Mouse (Mus musculus) embryonic facial prominence, embryonic 10.5 days (tissue): ENCODE data around the gene Usp33. TPM values are rescaled to one million over a fixed set of nuclear protein-coding genes. Genes with fewer than 3 reads are reported as not detected.

ENCODE experiments used
- DNase-seq: peaks from one replicate; pipeline ENCODE4 v3.0.0-alpha.2; 2017; ENCODE audit warnings: low spot score
- H3K27ac ChIP-seq: fragments of 300-500 bp; sonication (generic); replicated peaks from 2 replicates; pipeline ENCODE4 v1.5.1; 2016; ENCODE audit warnings: mild to moderate bottlenecking
- H3K27me3 ChIP-seq: fragments of 300-500 bp; sonication (generic); replicated peaks from 2 replicates; pipeline ENCODE4 v1.6.1; 2016; ENCODE audit warnings: low read depth, mild to moderate bottlenecking; ENCODE audit not compliant: poor library complexity, severe bottlenecking
- H3K36me3 ChIP-seq: fragments of 300-500 bp; sonication (generic); replicated peaks from 2 replicates; pipeline ENCODE4 v1.6.1; 2016; ENCODE audit warnings: mild to moderate bottlenecking, moderate library complexity
- H3K4me1 ChIP-seq: fragments of 300-500 bp; sonication (generic); 2 replicates; pipeline ENCODE4 v1.6.1; 2016
- H3K4me3 ChIP-seq: fragments of 300-500 bp; sonication (generic); 2 replicates; pipeline ENCODE4 v1.5.1; 2016; ENCODE audit warnings: mild to moderate bottlenecking, moderate library complexity
- H3K9me3 ChIP-seq: fragments of 300-500 bp; sonication (generic); 2 replicates; pipeline ENCODE4 v1.6.1; 2016; ENCODE audit warnings: mild to moderate bottlenecking
- WGBS: fragments of 180-500 bp; shearing (Covaris S2); methylation state at CpG from one replicate; pipeline ENCODE4 v1.1.7; 2016; 5-methylcytosine and 5-hydroxymethylcytosine counted together
- polyA plus RNA-seq: library from polyadenylated mRNA; unstranded; fragments of >200 nt; fragmentation: Nextera tagmentation; extraction: Ambion mirVana; gene quantifications from 2 replicates; pipeline ENCODE4 v1.2.1, GENCODE M21; 2016

Gene Usp33
- polyA plus RNA-seq, 1 experiment from 2014 or later: 52.9 TPM

DNA sequence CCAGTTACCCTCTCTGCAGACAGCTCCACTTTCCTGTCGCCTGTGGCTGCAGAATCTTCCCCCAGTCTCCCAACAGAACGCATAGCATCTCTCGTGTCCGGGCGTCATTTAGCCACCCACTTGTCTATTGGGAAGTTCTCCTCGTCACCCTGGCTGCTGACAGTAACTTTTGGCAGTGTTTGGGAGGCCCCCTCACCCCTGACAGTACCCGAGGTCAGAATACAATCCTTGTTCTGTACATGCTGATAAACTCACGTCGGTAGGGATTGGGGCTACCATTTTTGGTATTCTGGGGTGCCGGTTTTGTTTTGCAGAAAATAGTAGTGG, 50.7 kb downstream of the Usp33 start:
- Histone ChIP-seq H3K9me3 (no peaks in the 10 kb centered on the region), H3K36me3 (peaks cover 32% of the 10 kb centered on the region), H3K27ac (peak overlapping the region; percentile 96), H3K4me3 (peak overlapping the region; percentile 90), H3K27me3 (no peaks in the 10 kb centered on the region), H3K4me1 (peaks cover 39% of the 10 kb centered on the region)
- WGBS: 2% methylated on average over 10 of the region's 10 CpGs
- DNase-seq: no peak

GRCm38 (mm10) chr3:152397335-152397940, 51.2 kb downstream of the Usp33 start:
- WGBS: 72% methylated on average over 9 of the region's 9 CpGs
- peak overlapping the region; percentile 90 for H3K4me3 ChIP-seq
- no peak for DNase-seq
- no peaks in the 10 kb centered on the region for H3K9me3 ChIP-seq
- no peaks in the 10 kb centered on the region for H3K27me3 ChIP-seq
- peaks cover 27% of the 10 kb centered on the region for H3K36me3 ChIP-seq
- peak overlapping the region; percentile 96 for H3K27ac ChIP-seq
- peaks cover 44% of the 10 kb centered on the region for H3K4me1 ChIP-seq

DNA sequence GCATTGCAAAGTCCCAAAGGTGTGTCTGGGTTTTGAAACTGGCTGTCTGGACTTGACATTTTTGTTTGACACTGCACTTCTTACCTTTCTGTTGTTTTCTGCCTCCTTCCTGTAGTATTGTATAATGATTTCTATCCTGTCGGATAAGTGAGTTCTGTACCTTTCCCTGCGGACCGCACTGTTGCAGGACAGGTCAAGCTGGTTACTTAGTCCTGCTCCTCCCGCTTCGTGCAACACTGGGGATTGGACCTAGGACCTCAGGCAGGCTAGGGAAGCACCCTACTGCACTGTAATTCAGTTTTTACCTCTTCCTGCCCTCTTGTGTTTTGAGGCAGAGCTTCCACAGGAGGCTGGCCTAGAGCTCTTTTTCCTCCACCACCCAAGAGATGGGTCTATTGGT, 54.2 kb downstream of the Usp33 start:
- Histone ChIP-seq H3K9me3 (no peaks in the 10 kb centered on the region), H3K36me3 (peaks cover 15% of the 10 kb centered on the region), H3K4me3 (no peak overlapping the region), H3K4me1 (peaks cover 44% of the 10 kb centered on the region), H3K27ac (no peak overlapping the region), H3K27me3 (no peaks in the 10 kb centered on the region)
- WGBS: 86% methylated on average over 5 of the region's 5 CpGs
- no peak for DNase-seq

DNA sequence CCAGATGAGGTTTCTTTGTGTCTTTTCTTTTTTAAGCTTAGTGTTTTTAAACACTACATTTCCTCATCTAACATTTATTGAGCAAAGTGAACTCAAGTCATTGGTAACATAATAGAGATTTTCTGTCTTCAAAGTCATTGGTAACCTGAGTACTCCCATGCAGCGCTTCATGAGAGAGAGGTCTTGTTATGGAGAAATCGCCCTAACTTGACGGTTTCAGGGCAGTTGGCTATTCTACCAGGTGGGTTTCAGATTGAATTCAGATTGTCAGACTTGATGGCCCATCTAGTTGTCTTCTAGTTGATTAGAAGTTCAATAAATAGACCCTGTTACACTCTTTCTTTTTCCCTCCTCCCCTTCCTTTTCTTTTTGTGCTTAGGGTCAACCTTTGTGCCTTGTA, 54.6 kb downstream of the Usp33 start:
- Histone ChIP-seq H3K27ac (no peak overlapping the region), H3K36me3 (peaks cover 15% of the 10 kb centered on the region), H3K4me1 (peaks cover 44% of the 10 kb centered on the region), H3K9me3 (no peaks in the 10 kb centered on the region), H3K27me3 (no peaks in the 10 kb centered on the region), H3K4me3 (no peak overlapping the region)
- 79% methylated on average over 3 of the region's 3 CpGs for WGBS
- DNase-seq: no peak

- no peaks in the 10 kb centered on the region for H3K27me3 ChIP-seq
- no peaks in the 10 kb centered on the region for H3K9me3 ChIP-seq
- DNase-seq: no peak
- H3K27ac ChIP-seq: no peak overlapping the region
- H3K4me3 ChIP-seq: no peak overlapping the region
- H3K36me3 ChIP-seq: peaks cover 15% of the 10 kb centered on the region
- 78% methylated on average over 7 of the region's 7 CpGs for WGBS
- peaks cover 44% of the 10 kb centered on the region for H3K4me1 ChIP-seq
Measured at GRCm38 (mm10) chr3:152401964-152402670, 55.8 kb downstream of the Usp33 start.

DNA sequence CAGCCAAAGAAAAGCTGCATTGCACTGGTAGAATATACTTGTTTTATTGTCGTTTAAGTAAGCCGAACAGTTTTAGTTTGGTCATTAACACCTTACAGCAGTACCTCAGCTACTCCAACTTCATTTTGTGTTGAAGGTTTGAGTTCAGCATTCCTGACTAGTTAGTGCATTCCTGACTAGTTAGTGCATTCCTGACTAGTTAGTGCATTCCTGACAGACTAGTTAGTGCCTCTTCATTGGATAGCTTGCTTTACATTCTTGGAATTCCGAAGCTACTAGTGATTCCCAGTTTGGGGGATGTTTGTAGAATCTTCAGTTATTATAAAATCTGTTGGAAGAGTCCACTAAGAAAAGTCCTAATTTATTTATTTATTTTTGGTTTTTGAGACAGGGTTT, 56.4 kb downstream of the Usp33 start:
- Histone ChIP-seq H3K4me1 (peaks cover 39% of the 10 kb centered on the region), H3K36me3 (peaks cover 15% of the 10 kb centered on the region), H3K9me3 (no peaks in the 10 kb centered on the region), H3K27ac (no peak overlapping the region), H3K27me3 (no peaks in the 10 kb centered on the region), H3K4me3 (no peak overlapping the region)
- DNase-seq: no peak
- 91% methylated on average over 3 of the region's 3 CpGs for WGBS

DNA sequence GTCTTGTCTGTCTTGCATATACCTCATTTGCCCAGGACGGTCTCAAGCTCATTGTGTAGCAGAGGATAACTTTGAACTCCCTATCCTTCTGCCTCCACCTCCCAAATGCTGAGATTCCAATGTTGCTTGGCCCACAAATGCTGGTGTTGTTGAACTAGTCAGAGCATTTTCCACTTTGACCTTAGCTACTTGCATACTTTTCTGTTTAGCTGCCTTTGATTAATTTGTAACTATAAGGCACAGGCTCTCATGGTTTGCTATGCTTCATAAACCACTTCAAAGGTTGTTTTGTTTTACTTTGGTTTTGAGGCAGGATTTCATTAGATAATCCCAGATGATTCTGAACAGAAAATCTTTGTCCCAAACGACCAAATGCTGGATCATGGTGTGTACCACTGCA, 57.5 kb downstream of the Usp33 start:
- H3K9me3 ChIP-seq: no peaks in the 10 kb centered on the region
- H3K27me3 ChIP-seq: no peaks in the 10 kb centered on the region
- peaks cover 38% of the 10 kb centered on the region for H3K4me1 ChIP-seq
- peaks cover 9% of the 10 kb centered on the region for H3K36me3 ChIP-seq
- no peak overlapping the region for H3K4me3 ChIP-seq
- WGBS: 79% methylated on average over 2 of the region's 2 CpGs
- no peak overlapping the region for H3K27ac ChIP-seq
- DNase-seq: no peak

GRCm38 (mm10) chr3:152405420-152405819, 59.1 kb downstream of the Usp33 start:
- 93% methylated on average over 7 of the region's 7 CpGs for WGBS

GRCm38 (mm10) chr3:152405978-152406640, 59.8 kb downstream of the Usp33 start:
- Histone ChIP-seq H3K27me3 (no peaks in the 10 kb centered on the region), H3K4me1 (peaks cover 28% of the 10 kb centered on the region), H3K36me3 (peaks cover 8% of the 10 kb centered on the region), H3K9me3 (no peaks in the 10 kb centered on the region), H3K4me3 (no peak overlapping the region), H3K27ac (no peak overlapping the region)
- WGBS: 87% methylated on average over 4 of the region's 4 CpGs
- DNase-seq: no peak

More at GRCm38 (mm10) chr3:152405420-152405819, 59.1 kb downstream of the Usp33 start:
- Histone ChIP-seq H3K4me1 (peaks cover 30% of the 10 kb centered on the region), H3K9me3 (no peaks in the 10 kb centered on the region), H3K27ac (no peak overlapping the region), H3K27me3 (no peaks in the 10 kb centered on the region), H3K4me3 (no peak overlapping the region), H3K36me3 (peaks cover 8% of the 10 kb centered on the region)
- no peak for DNase-seq

GRCm38 (mm10) chr3:152410980-152411551, 64.8 kb downstream of the Usp33 start:
- H3K4me1 ChIP-seq: peaks cover 8% of the 10 kb centered on the region
- peaks cover 6% of the 10 kb centered on the region for H3K36me3 ChIP-seq
- H3K4me3 ChIP-seq: no peak overlapping the region
- H3K27me3 ChIP-seq: no peaks in the 10 kb centered on the region
- H3K9me3 ChIP-seq: no peaks in the 10 kb centered on the region
- WGBS: 84% methylated on average over 7 of the region's 7 CpGs
- DNase-seq: no peak
- no peak overlapping the region for H3K27ac ChIP-seq

DNA sequence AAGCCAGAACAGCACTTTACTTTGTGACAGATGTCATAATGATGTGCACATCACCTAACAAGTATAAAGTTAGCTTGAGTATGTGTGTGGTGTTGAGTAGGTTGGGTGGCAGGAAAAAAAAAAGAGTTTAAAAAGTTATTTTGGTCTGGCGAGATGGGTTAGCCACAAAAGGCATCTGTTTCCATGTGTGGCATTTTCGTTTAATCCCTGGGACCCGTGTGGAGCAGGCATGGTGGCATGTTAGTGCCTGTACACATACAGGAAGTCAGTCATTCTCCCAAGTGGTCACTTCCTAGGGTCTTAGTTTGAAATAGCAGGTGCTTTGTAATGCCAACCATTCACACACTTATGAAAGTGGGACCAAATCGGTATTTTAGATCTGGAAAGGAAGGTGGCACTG, 66.1 kb downstream of the Usp33 start:
- no peaks in the 10 kb centered on the region for H3K9me3 ChIP-seq
- H3K27me3 ChIP-seq: no peaks in the 10 kb centered on the region
- 84% methylated on average over 4 of the region's 4 CpGs for WGBS
- peaks cover 8% of the 10 kb centered on the region for H3K4me1 ChIP-seq
- peaks cover 6% of the 10 kb centered on the region for H3K36me3 ChIP-seq
- no peak overlapping the region for H3K27ac ChIP-seq
- DNase-seq: no peak
- no peak overlapping the region for H3K4me3 ChIP-seq

- Histone ChIP-seq H3K27me3 (no peaks in the 10 kb centered on the region), H3K36me3 (peaks cover 65% of the 10 kb centered on the region), H3K4me1 (no peaks in the 10 kb centered on the region), H3K4me3 (no peak overlapping the region), H3K27ac (no peak overlapping the region), H3K9me3 (no peaks in the 10 kb centered on the region)
- no peak for DNase-seq
- 94% methylated on average over 8 of the region's 8 CpGs for WGBS
Measured at GRCm38 (mm10) chr3:152428925-152429324, 82.6 kb downstream of the Usp33 start.

DNA sequence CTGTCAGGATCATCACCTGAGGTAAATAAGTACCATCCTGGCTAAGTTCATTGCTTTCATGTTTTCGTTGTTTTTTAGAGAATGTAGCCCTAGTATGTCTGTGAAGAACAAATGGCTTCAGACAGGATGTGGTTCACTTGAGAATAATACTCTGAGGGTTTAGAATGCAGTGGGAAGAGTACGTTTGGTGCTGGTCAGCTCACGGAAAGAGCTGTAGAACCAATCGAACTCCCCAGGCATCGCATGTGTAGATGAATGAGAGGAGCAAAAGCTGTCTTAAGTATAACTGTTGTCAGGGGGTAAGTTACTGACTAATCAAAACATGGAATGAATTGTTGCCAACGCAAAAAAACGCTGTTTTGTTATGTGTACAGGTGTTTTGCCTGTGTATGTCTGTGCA, 86.4 kb downstream of the Usp33 start:
- H3K27me3 ChIP-seq: no peaks in the 10 kb centered on the region
- no peak overlapping the region for H3K27ac ChIP-seq
- no peaks in the 10 kb centered on the region for H3K9me3 ChIP-seq
- DNase-seq: no peak
- no peak overlapping the region for H3K4me3 ChIP-seq
- no peaks in the 10 kb centered on the region for H3K4me1 ChIP-seq
- WGBS: 96% methylated on average over 7 of the region's 7 CpGs
- H3K36me3 ChIP-seq: peaks cover 60% of the 10 kb centered on the region
